Mouse (Mus musculus) myocyte (in vitro differentiated cells): ENCODE results near the gene Napsa.

Source experiments
- MAX ChIP-seq: IDR thresholded peaks from one replicate; pipeline ENCODE4 v1.6.1; 2011; ENCODE audit warnings: low read depth, mild to moderate bottlenecking, control low read depth
- MYOD1 ChIP-seq, 3 experiments: IDR thresholded peaks; one replicate each; pipeline ENCODE4 v1.6.1; 2011; ENCODE audit warnings: control low read depth in 2 of 3, low read depth in 2 of 3, mild to moderate bottlenecking in 2 of 3, moderate library complexity in 1 of 3; ENCODE audit not compliant: insufficient read length in 2 of 3, control insufficient read depth in 1 of 3
- POLR2A ChIP-seq: IDR thresholded peaks from one replicate; pipeline ENCODE4 v1.6.1; 2011; ENCODE audit warnings: low read depth, mild to moderate bottlenecking, control low read depth, moderate library complexity; ENCODE audit not compliant: insufficient read length
- POLR2AphosphoS2 ChIP-seq: IDR thresholded peaks from one replicate; pipeline ENCODE4 v1.6.1; 2011; ENCODE audit warnings: low read depth, control low read depth; ENCODE audit not compliant: insufficient read length
- TCF12 ChIP-seq: IDR thresholded peaks from one replicate; pipeline ENCODE4 v1.6.1; 2011; ENCODE audit warnings: mild to moderate bottlenecking, control low read depth; ENCODE audit not compliant: poor library complexity, insufficient read depth, severe bottlenecking
- TCF3 ChIP-seq: IDR thresholded peaks from one replicate; pipeline ENCODE4 v1.6.1; 2011; ENCODE audit warnings: low read depth, control low read depth; ENCODE audit not compliant: insufficient read length
- USF1 ChIP-seq: IDR thresholded peaks from one replicate; pipeline ENCODE4 v1.6.1; 2011; ENCODE audit warnings: low read depth, mild to moderate bottlenecking, control low read depth, moderate library complexity

DNA sequence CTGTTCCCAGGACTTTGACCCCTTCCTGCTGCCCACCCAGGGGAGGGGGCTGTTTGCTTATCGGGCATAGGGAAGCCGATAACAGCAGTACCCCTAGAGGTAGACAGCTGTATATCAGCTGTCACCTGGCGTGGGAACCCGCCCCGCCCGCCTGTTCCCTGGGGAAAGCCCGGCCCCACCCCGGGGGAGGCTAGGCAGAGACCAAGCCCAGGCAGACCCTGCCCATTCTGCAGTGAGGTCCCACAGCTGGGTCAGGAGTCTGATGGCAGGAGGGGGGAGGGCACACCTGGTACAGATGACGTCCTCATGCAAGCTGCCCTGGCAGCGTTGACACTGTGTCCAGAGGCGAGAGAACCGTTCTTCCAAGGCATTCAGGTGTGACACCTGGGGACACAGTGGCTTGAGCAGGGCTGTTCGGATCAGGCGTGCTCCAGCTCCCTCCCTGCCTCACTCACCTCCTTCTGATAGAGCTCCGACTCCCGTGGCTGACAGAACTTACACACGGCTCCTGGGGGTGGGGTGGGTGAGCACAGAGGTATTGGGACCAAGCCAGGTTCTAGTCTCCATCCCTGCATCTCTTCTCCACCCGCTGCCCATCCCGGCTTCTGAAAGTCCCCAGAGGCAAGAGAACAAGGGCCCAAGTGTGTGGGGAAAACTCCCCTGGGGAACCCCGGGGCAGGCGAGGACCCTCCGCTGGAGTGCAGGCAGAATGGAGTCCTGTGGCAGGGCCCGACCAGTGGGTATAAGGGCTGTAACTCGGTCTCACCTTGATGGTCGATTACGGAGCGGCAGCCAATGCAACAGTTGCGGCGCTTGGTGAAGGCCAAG, 39.0 kb upstream of the Napsa start:
- TF ChIP-seq TCF3 (no peak), MAX (no peak), POLR2A (no peak), POLR2AphosphoS2 (no peak), MYOD1 (IDR thresholded peaks at IDR 0.05; ENCODE audit: control insufficient read depth in 1 of 3, insufficient read length in 2 of 3, low read depth in 2 of 3) (no peak), TCF12 (no peak), USF1 (no peak)
